Mouse (Mus musculus): ENCODE data around the gene Psme2. TPM values are rescaled to one million over a fixed set of nuclear protein-coding genes. Genes with fewer than 3 reads are reported as not detected.

Psme2 gene
- 549 and 603 TPM in 2 replicates for polyA plus RNA-seq (2015; fragmentation: Nextera tagmentation; extraction: Ambion mirVana)

DNA sequence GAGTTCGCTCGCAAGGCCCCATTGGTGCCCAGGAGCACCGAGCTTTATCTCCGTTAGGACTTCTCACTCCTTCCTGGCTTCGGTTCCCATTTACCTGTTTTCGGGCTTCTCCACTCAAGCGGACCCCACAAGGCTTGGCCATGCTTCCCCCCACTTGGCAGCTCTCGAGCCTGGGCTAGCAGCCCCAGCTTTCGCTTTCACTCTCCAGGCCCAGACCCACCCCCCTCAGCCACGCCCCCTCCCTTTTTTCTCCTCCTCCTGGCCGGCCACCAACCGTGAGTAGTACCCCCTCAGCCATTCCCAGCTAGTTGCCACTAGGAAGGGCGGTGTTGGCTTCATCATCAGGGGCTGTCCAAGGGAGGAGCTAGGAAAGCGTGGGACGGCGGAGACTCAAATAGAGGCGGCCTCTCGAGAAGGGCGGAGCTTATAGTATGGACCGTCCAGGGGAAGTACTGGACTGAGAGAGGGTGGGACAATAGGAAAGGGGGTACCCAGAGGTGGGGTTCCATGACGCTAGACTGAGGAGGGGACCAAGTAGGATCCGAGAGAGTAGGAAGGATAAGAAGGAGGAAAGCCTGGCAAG is at the start of gene Psme2:
TSS of gene Psme2 (minus strand) at position 366 of the 583 bp plus-strand sequence.

DNA sequence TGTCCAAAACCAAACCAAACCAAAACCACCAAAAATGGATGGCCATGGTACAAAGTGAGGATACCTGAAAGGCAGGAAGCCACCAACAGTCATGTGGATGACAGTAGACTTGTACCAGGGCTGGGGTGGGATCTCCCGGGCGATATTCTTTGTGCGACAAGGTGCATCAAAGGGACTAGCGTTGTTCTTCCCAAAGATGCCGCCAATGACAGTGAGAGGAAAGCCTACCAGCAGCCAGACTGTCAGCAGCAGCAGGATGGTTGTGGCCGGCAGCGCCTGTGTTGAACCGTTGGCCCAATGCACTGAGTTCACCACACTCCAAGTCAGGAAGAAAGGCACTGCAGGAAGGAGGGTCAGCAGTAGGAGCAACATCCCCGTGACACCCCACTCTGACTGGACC is 46.9 kb upstream of the Psme2 start, which contains the start of gene Gm49378:
TSS of gene Gm49378 (minus strand) at position 101 of the 400 bp plus-strand sequence.

DNA sequence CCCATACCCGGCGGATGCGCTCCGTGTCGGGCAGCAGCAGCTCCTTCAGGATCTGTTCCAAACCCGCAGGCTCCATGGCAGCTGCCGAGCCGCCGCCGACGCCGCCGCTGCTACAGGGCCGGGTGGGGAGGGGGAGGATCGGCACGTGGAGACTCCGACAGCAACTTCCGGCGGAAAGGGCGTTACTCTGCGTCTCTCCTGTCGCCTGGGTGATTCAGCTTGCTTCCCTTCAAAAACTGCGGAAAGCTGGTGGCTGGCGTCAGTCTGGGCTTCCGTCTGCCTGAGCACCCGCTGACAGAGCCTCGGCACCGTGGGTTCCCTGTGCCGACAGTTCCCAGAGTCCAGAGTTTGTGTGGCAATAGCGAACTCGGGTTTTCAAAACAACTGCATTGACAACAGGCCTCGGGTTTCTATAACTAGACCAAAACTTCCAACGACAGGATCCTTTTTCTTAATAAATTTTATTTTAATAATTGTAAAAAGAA is 44.7 kb upstream of the Psme2 start, which contains the start of gene Ipo4:
TSS of gene Ipo4 (minus strand) at position 435 of the 485 bp plus-strand sequence.

DNA sequence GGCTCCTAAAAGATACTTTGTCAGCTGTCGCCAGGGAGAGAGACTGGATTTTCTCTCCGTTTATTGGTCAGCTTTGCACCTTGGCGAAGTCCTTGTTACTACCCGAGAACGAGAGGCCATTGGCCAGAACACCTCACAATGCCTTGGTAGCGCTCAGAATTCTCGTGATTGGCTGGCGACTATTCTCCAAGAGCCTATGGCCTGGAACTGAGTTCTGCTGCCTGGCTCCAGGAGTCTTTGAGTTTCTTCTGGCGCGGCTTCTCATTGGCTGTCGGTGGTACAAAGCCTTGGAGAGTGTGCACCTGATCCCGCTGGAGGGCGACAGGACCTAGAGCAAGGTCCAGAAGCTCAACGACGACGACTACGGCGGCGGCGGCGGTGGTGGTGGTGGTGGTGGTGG is 26.9 kb upstream of the Psme2 start, which contains the start of gene Rec8:
TSS of gene Rec8 (plus strand) at position 216 of the 400 bp plus-strand sequence.

DNA sequence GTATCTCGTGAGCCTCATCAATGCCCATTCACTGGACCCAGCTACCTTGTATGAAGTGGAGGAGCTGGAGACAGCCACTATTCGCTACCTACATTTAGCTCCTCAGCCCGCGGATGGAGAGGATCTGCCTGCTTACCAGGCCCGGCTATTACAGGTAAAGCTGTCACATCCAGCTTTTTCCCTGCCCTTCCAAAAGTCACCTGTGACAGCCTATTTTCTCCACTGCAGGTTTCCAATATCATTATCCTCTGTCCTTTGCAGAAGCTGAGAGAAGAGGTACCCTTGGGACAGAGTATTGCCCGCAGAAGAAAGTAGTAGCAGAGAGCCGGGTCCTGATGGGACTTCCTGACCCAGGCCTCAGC is 12.3 kb upstream of the Psme2 start, which contains the start of gene Irf9:
TSS of gene Irf9 (plus strand) at position 301 of the 362 bp plus-strand sequence.

DNA sequence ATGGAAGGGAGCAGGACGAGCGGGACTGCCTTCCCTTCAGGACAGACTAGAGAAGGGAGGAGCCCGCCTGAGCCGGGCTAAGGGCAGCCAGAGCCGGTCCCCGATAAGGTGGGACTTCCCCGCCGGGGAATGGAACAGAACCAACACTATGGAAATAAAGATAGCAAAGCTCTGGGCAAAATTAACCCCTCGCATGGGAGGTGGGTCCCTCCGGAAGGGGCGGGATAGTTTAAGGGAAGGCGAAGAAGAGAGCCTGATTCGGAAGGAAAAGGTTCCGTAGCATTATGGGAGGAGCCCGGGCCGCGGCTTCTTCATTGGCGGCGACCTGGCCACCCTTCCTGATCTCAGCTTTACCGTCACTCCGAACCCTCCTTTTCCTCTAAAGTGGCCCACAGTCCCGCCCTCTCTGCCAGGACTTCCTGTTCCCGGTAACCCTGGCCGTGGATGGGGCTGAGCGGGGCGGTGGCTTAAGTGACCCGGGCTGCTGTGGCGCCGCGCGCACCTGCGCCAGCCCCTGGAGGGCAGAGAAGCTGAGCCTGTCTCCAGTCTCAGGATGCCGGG is 498 bp upstream of the Psme2 start, which contains the start of gene Rnf31:
TSS of gene Rnf31 (plus strand) at position 378 of the 561 bp plus-strand sequence.

DNA sequence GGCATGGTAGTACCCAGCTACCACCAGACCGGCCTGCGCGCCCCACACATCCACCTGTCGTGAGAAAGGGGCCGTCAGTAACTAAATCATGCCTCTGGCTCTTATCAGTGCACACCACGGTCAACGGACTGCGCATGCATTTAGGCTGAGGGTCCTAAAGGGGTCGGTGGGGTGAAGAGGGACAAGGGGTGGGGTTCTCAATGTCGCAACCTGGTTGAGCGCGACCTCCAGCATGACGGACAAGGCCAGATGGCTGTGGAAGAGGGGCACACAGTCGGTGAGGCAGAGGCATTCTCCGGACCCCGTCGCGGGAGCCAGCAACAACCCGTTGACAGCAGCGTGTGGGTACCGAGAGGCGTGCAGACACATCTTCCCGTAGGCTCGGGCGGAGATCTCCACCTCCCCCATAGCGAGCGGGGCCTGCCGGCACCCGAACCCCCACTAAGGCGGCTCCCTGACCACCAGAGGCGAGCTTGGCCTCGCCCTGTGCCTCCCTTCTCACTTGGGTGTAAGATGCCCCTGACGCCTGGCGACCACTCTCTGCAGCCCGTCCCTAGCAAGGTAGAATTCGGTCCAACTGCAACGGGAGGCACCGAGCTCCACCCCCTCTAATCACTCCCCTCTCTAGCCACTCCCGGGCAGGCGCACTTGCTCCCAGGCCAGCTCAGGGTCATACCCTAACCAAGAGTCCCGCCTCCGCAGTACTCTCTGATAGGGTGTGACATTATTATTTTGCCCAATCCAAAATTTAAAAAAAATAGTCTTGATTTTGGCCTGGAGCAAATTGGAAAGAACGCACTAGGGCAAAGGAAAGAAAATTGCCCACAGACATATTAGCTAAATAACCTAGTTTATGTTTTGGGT is 6.0 kb downstream of the Psme2 start, which contains the start of gene Emc9:
TSS of gene Emc9 (minus strand) at position 601 of the 864 bp plus-strand sequence.

DNA sequence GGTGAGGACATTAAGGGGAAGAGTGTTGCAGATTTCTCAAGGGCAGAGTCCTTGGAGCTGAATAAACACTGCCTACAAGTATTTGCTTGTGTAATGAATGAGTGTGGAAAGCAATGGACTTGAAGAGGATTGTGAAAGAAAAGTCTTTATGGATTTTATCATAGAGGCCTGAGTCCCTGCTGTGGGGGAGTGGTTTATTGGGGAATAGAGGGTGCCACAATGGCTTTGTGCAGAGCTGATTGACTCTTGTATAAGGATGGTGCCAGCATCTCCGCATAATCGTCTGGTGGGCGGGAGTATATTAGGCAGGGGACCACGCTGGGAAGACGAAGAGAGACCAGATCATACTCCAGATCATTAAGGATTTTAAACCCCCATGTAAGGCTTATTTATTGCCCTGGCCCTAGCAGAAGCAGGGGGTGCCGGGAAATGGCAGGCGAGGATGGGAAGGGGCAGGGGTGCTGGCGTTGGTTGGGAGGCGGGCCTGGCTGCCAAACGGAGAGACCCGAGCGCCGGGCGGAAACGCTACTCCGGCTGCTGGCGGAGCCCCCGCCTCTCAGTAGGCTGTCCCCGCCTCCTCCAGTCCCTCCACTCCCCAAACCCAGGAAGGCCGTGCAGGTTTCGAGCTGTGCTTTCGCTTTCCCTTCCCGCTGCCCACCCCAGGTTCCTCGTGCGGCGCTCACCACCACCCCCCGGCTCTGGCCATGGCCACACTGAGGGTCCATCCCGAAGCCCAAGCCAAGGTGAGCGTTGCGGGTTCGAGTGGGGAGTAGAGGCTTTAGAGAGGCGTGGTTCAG is 12.8 kb downstream of the Psme2 start, which contains the start of gene Psme1:
TSS of gene Psme1 (plus strand) at position 253 of the 797 bp plus-strand sequence.

DNA sequence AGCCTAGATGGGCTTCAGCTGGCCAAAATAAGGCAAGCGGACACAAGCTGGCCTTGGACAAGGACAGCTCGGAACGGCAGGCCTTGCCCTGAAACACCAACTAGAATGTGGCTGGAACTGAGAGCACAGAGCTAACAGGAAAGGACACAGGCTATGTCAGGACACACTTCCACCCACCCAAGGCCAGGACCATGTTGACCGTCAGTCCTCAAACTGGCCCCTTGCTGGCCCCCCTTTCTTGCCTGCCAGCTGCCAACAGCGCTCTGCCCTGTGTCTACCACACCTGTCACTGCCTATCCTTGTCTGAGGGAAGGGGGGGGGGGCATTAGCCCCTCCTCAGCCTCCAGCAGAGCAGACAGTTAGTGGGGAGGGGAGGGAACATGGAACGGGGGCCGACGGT is 15.6 kb downstream of the Psme2 start, which contains the start of gene Fitm1:
TSS of gene Fitm1 (plus strand) at position 316 of the 400 bp plus-strand sequence.

DNA sequence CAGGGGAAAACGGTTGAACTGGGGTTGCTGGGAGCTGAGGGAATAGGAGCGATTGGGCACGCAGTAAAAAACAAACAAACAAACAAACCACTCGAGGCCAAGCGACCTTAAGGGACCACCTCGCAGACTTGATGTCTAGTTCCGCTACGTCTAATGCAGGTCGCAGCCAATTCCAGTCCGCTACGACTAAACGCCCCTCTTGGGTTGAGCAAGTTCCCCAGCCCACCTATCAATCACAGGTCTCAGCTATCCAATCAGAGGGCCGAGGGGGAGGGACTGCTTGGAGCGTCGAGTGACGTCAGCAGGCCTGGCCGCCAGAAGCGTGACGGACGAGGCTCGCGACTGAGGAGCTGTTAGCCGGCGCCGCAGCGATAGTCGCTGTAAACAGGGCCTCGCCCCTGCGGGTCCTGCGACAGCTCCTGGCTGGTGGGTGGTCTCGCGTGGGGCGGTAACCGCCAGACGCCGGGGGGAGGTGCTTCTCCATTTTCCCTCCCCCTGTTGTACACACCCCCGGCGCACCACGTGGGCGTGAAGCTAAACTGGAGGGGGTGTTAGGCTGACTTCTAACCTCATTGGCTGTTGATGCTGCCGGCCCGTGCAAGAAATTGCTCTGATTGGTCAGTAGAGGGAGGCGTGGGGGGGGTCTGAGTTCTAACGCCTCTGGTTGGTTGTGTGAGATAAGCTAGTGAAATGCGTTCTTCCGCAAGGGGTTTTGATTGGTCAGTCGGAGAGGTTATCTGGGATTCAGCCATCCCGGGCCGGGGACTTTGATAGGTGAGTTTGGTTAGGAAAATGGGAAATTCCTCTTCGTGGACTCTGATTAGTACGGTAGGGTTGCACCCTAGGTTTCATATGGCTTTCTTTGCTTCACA is 30.5 kb downstream of the Psme2 start, which contains the start of gene A730061H03Rik:
TSS of gene A730061H03Rik (minus strand) at position 205 of the 872 bp plus-strand sequence.

DNA sequence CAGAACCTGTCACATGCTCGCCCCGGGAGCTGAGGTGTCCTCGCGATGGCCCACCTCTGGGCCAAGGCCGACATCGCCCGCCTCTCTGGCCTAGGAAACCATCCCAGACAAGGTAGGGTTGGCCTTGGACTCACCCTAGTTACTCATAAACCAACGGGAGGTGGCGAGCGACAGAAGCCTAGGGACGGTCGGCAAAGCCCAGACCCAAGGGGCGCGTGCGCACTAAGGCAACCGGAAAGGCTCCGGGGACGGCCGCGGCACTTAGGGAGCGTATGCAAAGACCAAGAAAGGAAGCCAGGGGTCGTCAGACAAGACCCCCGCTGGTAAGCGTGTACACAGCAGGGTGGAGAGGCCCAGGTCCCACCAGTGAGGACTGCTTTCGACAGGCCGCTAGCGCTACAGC is 31.1 kb downstream of the Psme2 start, which contains the start of gene Dcaf11:
TSS of gene Dcaf11 (plus strand) at position 208 of the 403 bp plus-strand sequence.

DNA sequence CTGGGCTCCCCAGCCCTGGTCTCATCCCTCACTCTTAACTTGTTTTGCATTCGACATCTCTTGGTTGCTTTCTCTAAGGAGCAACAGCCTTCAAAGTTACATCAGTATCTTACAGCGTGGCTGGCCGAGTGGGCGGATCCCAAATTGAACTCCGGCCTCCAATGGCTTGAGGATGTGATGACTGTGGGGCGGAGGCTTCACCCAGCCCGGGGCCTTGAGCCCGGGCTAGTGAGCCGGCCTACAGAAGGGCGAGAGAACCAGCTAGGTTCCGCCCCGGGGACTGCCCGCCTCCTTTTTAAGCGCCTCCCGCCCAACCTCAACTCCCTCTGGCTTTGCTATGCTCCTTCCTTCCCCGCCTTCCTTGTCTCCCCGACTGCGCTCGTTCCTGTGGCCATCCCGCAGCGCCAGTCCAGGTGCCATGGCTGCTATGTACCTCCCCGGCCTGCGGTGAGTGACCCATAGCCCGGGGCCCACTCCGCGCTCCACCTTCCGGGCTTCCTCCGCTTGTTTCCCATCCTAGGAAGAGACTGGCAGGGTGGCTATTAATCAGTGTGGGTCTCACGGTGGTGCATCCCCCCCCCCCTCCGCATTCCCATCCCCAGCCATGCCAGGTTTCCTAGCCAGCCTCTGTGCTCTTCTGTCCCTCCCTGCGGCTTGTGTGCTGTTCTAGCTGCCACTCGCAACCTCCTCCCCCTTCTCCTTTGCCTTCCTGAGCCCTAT is 50.7 kb downstream of the Psme2 start, which contains the start of gene Pck2:
TSS of gene Pck2 (plus strand) at position 200 of the 720 bp plus-strand sequence.

Other genes with a start within 250 kb of the Psme2 start
- gene Dhrs4, start 112.4 kb downstream of the Psme2 start, polyA plus RNA-seq (2015; fragmentation: Nextera tagmentation; extraction: Ambion mirVana): 61.9 and 83.5 TPM in 2 replicates
- gene Carmil3, start 100.5 kb downstream of the Psme2 start, polyA plus RNA-seq (2015; fragmentation: Nextera tagmentation; extraction: Ambion mirVana): 3.2 and 4.5 TPM in 2 replicates
- gene Cpne6, start 80.7 kb downstream of the Psme2 start, polyA plus RNA-seq (2015; fragmentation: Nextera tagmentation; extraction: Ambion mirVana): 0.16 and 0.63 TPM in 2 replicates
- 0.06 TPM in 1 of 2 replicates, not detected in the other for gene Nrl, start 66.1 kb downstream of the Psme2 start, polyA plus RNA-seq (2015; fragmentation: Nextera tagmentation; extraction: Ambion mirVana)
- 35.7 and 43.6 TPM in 2 replicates for gene Pck2, start 50.8 kb downstream of the Psme2 start, polyA plus RNA-seq (2015; fragmentation: Nextera tagmentation; extraction: Ambion mirVana)
- 50.2 and 81.0 TPM in 2 replicates for gene Dcaf11, start 31.1 kb downstream of the Psme2 start, polyA plus RNA-seq (2015; fragmentation: Nextera tagmentation; extraction: Ambion mirVana)
- gene A730061H03Rik, start 30.7 kb downstream of the Psme2 start, polyA plus RNA-seq (2015; fragmentation: Nextera tagmentation; extraction: Ambion mirVana): 1.6 and 4.3 TPM in 2 replicates
- 1.1 and 1.3 TPM in 2 replicates for gene Fitm1, start 15.5 kb downstream of the Psme2 start, polyA plus RNA-seq (2015; fragmentation: Nextera tagmentation; extraction: Ambion mirVana)
- 226 and 323 TPM in 2 replicates for gene Psme1, start 13.0 kb downstream of the Psme2 start, polyA plus RNA-seq (2015; fragmentation: Nextera tagmentation; extraction: Ambion mirVana)
- 55.0 and 57.8 TPM in 2 replicates for gene Emc9, start 5.8 kb downstream of the Psme2 start, polyA plus RNA-seq (2015; fragmentation: Nextera tagmentation; extraction: Ambion mirVana)
- gene Rnf31, start 595 bp upstream of the Psme2 start, polyA plus RNA-seq (2015; fragmentation: Nextera tagmentation; extraction: Ambion mirVana): 9.6 and 12.4 TPM in 2 replicates
- gene Irf9, start 12.5 kb upstream of the Psme2 start, polyA plus RNA-seq (2015; fragmentation: Nextera tagmentation; extraction: Ambion mirVana): 20.9 and 26.1 TPM in 2 replicates
- gene Rec8, start 26.9 kb upstream of the Psme2 start, polyA plus RNA-seq (2015; fragmentation: Nextera tagmentation; extraction: Ambion mirVana): 6.8 and 9.0 TPM in 2 replicates
- gene Ipo4, start 44.8 kb upstream of the Psme2 start, polyA plus RNA-seq (2015; fragmentation: Nextera tagmentation; extraction: Ambion mirVana): 41.9 and 52.7 TPM in 2 replicates
- 1.0 and 3.3 TPM in 2 replicates for gene Gm49378, start 46.8 kb upstream of the Psme2 start, polyA plus RNA-seq (2015; fragmentation: Nextera tagmentation; extraction: Ambion mirVana)
- gene Tm9sf1, start 52.7 kb upstream of the Psme2 start, polyA plus RNA-seq (2015; fragmentation: Nextera tagmentation; extraction: Ambion mirVana): 65.2 and 103 TPM in 2 replicates
- 0.77 and 0.95 TPM in 2 replicates for gene Tssk4, start 59.1 kb upstream of the Psme2 start, polyA plus RNA-seq (2015; fragmentation: Nextera tagmentation; extraction: Ambion mirVana)
- 63.2 and 95.3 TPM in 2 replicates for gene Mdp1, start 69.4 kb upstream of the Psme2 start, polyA plus RNA-seq (2015; fragmentation: Nextera tagmentation; extraction: Ambion mirVana)
- gene Gmpr2, start 80.8 kb upstream of the Psme2 start, polyA plus RNA-seq (2015; fragmentation: Nextera tagmentation; extraction: Ambion mirVana): 30.6 and 43.5 TPM in 2 replicates
- 635 and 779 TPM in 2 replicates for gene Nedd8, start 81.0 kb upstream of the Psme2 start, polyA plus RNA-seq (2015; fragmentation: Nextera tagmentation; extraction: Ambion mirVana)
- gene Tinf2, start 90.7 kb upstream of the Psme2 start, polyA plus RNA-seq (2015; fragmentation: Nextera tagmentation; extraction: Ambion mirVana): 16.5 and 25.7 TPM in 2 replicates
- gene Tgm1, start 122.8 kb upstream of the Psme2 start, polyA plus RNA-seq (2015; fragmentation: Nextera tagmentation; extraction: Ambion mirVana): 0.47 and 1.2 TPM in 2 replicates
- gene Rabggta, start 131.2 kb upstream of the Psme2 start, polyA plus RNA-seq (2015; fragmentation: Nextera tagmentation; extraction: Ambion mirVana): 15.1 and 23.2 TPM in 2 replicates
- gene Dhrs1, start 154.6 kb upstream of the Psme2 start, polyA plus RNA-seq (2015; fragmentation: Nextera tagmentation; extraction: Ambion mirVana): 69.6 and 82.1 TPM in 2 replicates
- 14.2 and 22.9 TPM in 2 replicates for gene Nop9, start 154.6 kb upstream of the Psme2 start, polyA plus RNA-seq (2015; fragmentation: Nextera tagmentation; extraction: Ambion mirVana)
- gene Cideb, start 167.3 kb upstream of the Psme2 start, polyA plus RNA-seq (2015; fragmentation: Nextera tagmentation; extraction: Ambion mirVana): 2.3 and 3.7 TPM in 2 replicates
- 0.11 and 0.75 TPM in 2 replicates for gene Ltb4r2, start 170.3 kb upstream of the Psme2 start, polyA plus RNA-seq (2015; fragmentation: Nextera tagmentation; extraction: Ambion mirVana)
- 1.4 and 1.9 TPM in 2 replicates for gene Ltb4r1, start 174.8 kb upstream of the Psme2 start, polyA plus RNA-seq (2015; fragmentation: Nextera tagmentation; extraction: Ambion mirVana)
- gene Adcy4, start 193.0 kb upstream of the Psme2 start, polyA plus RNA-seq (2015; fragmentation: Nextera tagmentation; extraction: Ambion mirVana): 3.7 and 4.4 TPM in 2 replicates
- 9.4 and 11.5 TPM in 2 replicates for gene Ripk3, start 197.8 kb upstream of the Psme2 start, polyA plus RNA-seq (2015; fragmentation: Nextera tagmentation; extraction: Ambion mirVana)
- gene Nfatc4, start 232.0 kb upstream of the Psme2 start, polyA plus RNA-seq (2015; fragmentation: Nextera tagmentation; extraction: Ambion mirVana): 12.6 and 13.1 TPM in 2 replicates

All from adrenal gland, postnatal 0 days (tissue).